Mouse (Mus musculus) right cerebral cortex, adult 18-20 months (tissue): ENCODE measurements around the gene Ccl21b.
"Not testable (repeated sequence)": the region's sequence is repeated elsewhere in the genome, so short reads cannot be mapped to it uniquely, and the experiment has no call there.

Experiments used
- DNase-seq: peaks from one replicate; pipeline ENCODE4 v3.0.0; 2022; ENCODE audit warnings: mixed read lengths

The Ccl21b gene

DNA sequence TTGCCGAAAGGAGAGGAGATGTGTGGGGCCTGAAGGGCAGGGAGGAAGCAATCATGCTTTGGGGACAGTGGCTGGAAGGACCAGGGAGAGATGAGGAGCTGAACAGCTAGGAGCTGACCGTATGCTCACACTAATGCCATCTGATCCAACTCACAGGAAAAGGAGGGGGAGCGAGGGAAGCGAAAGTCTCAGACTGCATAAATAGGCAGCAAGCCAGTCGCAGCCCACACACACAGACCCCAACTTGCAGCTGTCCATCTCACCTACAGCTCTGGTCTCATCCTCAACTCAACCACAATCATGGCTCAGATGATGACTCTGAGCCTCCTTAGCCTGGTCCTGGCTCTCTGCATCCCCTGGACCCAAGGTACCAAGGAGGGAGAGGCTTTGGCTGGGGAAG is at the start of gene Ccl21b:
Gene Ccl21b (plus strand): TSS at position 301 of the 400 bp plus-strand sequence.
- DNase-seq, result not testable (repeated sequence)

DNA sequence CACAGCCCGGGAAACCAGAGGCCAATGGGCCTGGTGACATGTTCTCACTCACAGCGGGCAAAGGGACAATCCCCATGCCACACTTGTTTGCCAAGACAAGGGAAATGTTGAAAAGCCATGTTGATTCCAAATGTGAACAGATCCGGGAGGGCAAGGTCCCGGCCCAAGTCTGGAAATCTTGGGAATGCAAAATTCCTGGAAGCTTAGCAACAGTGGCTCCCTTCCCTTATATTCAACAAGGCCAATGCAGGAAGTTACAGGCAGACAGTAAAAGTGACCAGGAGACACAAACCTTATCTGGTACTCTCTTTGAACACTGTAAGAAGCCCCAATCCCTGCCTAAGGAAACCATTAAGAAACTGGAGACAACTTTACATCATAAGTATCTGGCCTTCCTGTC is 15.2 kb upstream of the Ccl21b start, which contains the start of gene Gm10600:
Gene Gm10600 (plus strand): TSS at position 301 of the 400 bp plus-strand sequence.
- DNase-seq, result not testable (repeated sequence)

GRCm38 (mm10) chr4:42293967-42294366 is 38.4 kb downstream of the Ccl21b start, which contains the start of gene Gm21953:
Gene Gm21953 (plus strand): TSS chr4:42294267.
- DNase-seq, result not testable (repeated sequence)
